Mouse (Mus musculus): ENCODE measurements at regions not wholly inside any gene's neighbourhood (a gene's known extent, or its start where the extent isn't known, plus 50 kb on each side); places are given as distances from the start of the nearest gene placed in this dataset.
A peak's percentile ranks its signal among the peaks of the same experiment; 100 is the strongest.
"Not testable (repeated sequence)": the region's sequence is repeated elsewhere in the genome, so short reads cannot be mapped to it uniquely, and the experiment has no call there.

- Histone ChIP-seq H3K9ac (no peak overlapping the region), H3K4me2 (no peak overlapping the region), H3K9me3 (no peaks in the 10 kb centered on the region), H3K27ac (no peak overlapping the region), H3K4me1 (no peaks in the 10 kb centered on the region), H3K27me3 (no peaks in the 10 kb centered on the region), H3K36me3 (no peaks in the 10 kb centered on the region), H3K4me3 (no peak overlapping the region)
- ATAC-seq (ENCODE audit: borderline replicate concordance, extremely low read depth, low FRiP score, low TSS enrichment), result no peak
These were observed 339.8 kb upstream of the Rgs17 start for GRCm38 (mm10) chr10:6262029-6262428.

GRCm38 (mm10) chr10:6265662-6266061 lies 343.5 kb upstream of the Rgs17 start:
- no peak overlapping the region for H3K27ac ChIP-seq
- H3K36me3 ChIP-seq, result no peaks in the 10 kb centered on the region
- ATAC-seq (ENCODE audit: borderline replicate concordance, extremely low read depth, low FRiP score, low TSS enrichment), result no peak
- no peaks in the 10 kb centered on the region for H3K4me1 ChIP-seq
- no peak overlapping the region for H3K4me3 ChIP-seq
- H3K27me3 ChIP-seq, result no peaks in the 10 kb centered on the region
- H3K9ac ChIP-seq, result no peak overlapping the region
- H3K4me2 ChIP-seq, result no peak overlapping the region
- H3K9me3 ChIP-seq, result no peaks in the 10 kb centered on the region

- WGBS, result 50% methylated on average over 1 of the region's 1 CpGs
- ATAC-seq (ENCODE audit: borderline replicate concordance, extremely low read depth, low FRiP score, low TSS enrichment), result peak; percentile 83
- H3K36me3 ChIP-seq, result no peaks in the 10 kb centered on the region
- peak overlapping the region; percentile 63 for H3K27ac ChIP-seq
- H3K9ac ChIP-seq, result no peak overlapping the region
- no peaks in the 10 kb centered on the region for H3K9me3 ChIP-seq
- no peaks in the 10 kb centered on the region for H3K27me3 ChIP-seq
- no peak overlapping the region for H3K4me2 ChIP-seq
- H3K4me1 ChIP-seq, result no peaks in the 10 kb centered on the region; the same call in 1 of the 2 replicates
- H3K4me3 ChIP-seq, result no peak overlapping the region
These were observed 369.2 kb upstream of the Rgs17 start for GRCm38 (mm10) chr10:6291388-6291787.

GRCm38 (mm10) chr10:6296621-6297020 lies 374.4 kb upstream of the Rgs17 start:
- H3K27me3 ChIP-seq, result no peaks in the 10 kb centered on the region
- no peak overlapping the region for H3K4me3 ChIP-seq
- no peak for ATAC-seq (ENCODE audit: borderline replicate concordance, extremely low read depth, low FRiP score, low TSS enrichment)
- no peaks in the 10 kb centered on the region for H3K36me3 ChIP-seq
- H3K4me2 ChIP-seq, result no peak overlapping the region
- 85% methylated on average over 4 of the region's 4 CpGs for WGBS
- no peak overlapping the region for H3K27ac ChIP-seq
- no peaks in the 10 kb centered on the region for H3K4me1 ChIP-seq
- no peak overlapping the region for H3K9ac ChIP-seq
- no peaks in the 10 kb centered on the region for H3K9me3 ChIP-seq

- Histone ChIP-seq H3K27ac (no peak overlapping the region), H3K4me2 (no peak overlapping the region), H3K4me3 (no peak overlapping the region), H3K4me1 (no peaks in the 10 kb centered on the region), H3K9ac (no peak overlapping the region), H3K36me3 (no peaks in the 10 kb centered on the region), H3K9me3 (no peaks in the 10 kb centered on the region), H3K27me3 (no peaks in the 10 kb centered on the region)
- no peak for ATAC-seq (ENCODE audit: borderline replicate concordance, extremely low read depth, low FRiP score, low TSS enrichment)
- WGBS, result 76% methylated on average over 1 of the region's 1 CpGs
These were observed 375.6 kb upstream of the Rgs17 start for GRCm38 (mm10) chr10:6297796-6298195.

- Histone ChIP-seq H3K9ac (no peak overlapping the region), H3K27ac (no peak overlapping the region), H3K4me2 (no peak overlapping the region), H3K4me3 (no peak overlapping the region), H3K4me1 (no peaks in the 10 kb centered on the region), H3K27me3 (no peaks in the 10 kb centered on the region), H3K36me3 (no peaks in the 10 kb centered on the region), H3K9me3 (no peaks in the 10 kb centered on the region)
- 77% methylated on average over 2 of the region's 2 CpGs for WGBS
- ATAC-seq (ENCODE audit: borderline replicate concordance, extremely low read depth, low FRiP score, low TSS enrichment), result no peak
These were observed 376.5 kb upstream of the Rgs17 start for GRCm38 (mm10) chr10:6298682-6299081.

GRCm38 (mm10) chr10:6301514-6301913 lies 379.3 kb upstream of the Rgs17 start:
- H3K9me3 ChIP-seq, result no peaks in the 10 kb centered on the region
- no peak overlapping the region for H3K27ac ChIP-seq
- H3K9ac ChIP-seq, result no peak overlapping the region
- H3K4me3 ChIP-seq, result no peak overlapping the region
- H3K36me3 ChIP-seq, result no peaks in the 10 kb centered on the region
- ATAC-seq (ENCODE audit: borderline replicate concordance, extremely low read depth, low FRiP score, low TSS enrichment), result no peak
- no peaks in the 10 kb centered on the region for H3K4me1 ChIP-seq
- no peaks in the 10 kb centered on the region for H3K27me3 ChIP-seq
- H3K4me2 ChIP-seq, result no peak overlapping the region

GRCm38 (mm10) chr10:6309351-6309750 lies 387.2 kb upstream of the Rgs17 start:
- Histone ChIP-seq H3K36me3 (no peaks in the 10 kb centered on the region), H3K4me2 (no peak overlapping the region), H3K9me3 (no peaks in the 10 kb centered on the region), H3K4me1 (no peaks in the 10 kb centered on the region), H3K4me3 (no peak overlapping the region), H3K27me3 (no peaks in the 10 kb centered on the region), H3K9ac (no peak overlapping the region), H3K27ac (no peak overlapping the region)
- 74% methylated on average over 2 of the region's 2 CpGs for WGBS
- ATAC-seq (ENCODE audit: borderline replicate concordance, extremely low read depth, low FRiP score, low TSS enrichment), result no peak

GRCm38 (mm10) chr10:6341572-6341971 lies 416.7 kb upstream of the Oprm1 start:
- H3K9ac ChIP-seq, result no peak overlapping the region
- no peaks in the 10 kb centered on the region for H3K36me3 ChIP-seq
- no peaks in the 10 kb centered on the region for H3K9me3 ChIP-seq
- no peak overlapping the region for H3K4me3 ChIP-seq
- no peak for ATAC-seq (ENCODE audit: borderline replicate concordance, extremely low read depth, low FRiP score, low TSS enrichment)
- 80% methylated on average over 8 of the region's 8 CpGs for WGBS
- no peak overlapping the region for H3K27ac ChIP-seq
- no peaks in the 10 kb centered on the region for H3K27me3 ChIP-seq
- H3K4me1 ChIP-seq, result no peaks in the 10 kb centered on the region
- no peak overlapping the region for H3K4me2 ChIP-seq

GRCm38 (mm10) chr10:6349216-6349615 lies 409.1 kb upstream of the Oprm1 start:
- not testable (repeated sequence) for H3K4me1 ChIP-seq

GRCm38 (mm10) chr10:6366182-6366581 lies 392.1 kb upstream of the Oprm1 start:
- no peaks in the 10 kb centered on the region for H3K27me3 ChIP-seq
- 66% methylated on average over 4 of the region's 4 CpGs for WGBS
- no peaks in the 10 kb centered on the region for H3K9me3 ChIP-seq
- no peaks in the 10 kb centered on the region for H3K4me1 ChIP-seq
- H3K4me3 ChIP-seq, result no peak overlapping the region
- no peak overlapping the region for H3K9ac ChIP-seq
- no peak overlapping the region for H3K27ac ChIP-seq
- H3K4me2 ChIP-seq, result no peak overlapping the region
- H3K36me3 ChIP-seq, result no peaks in the 10 kb centered on the region
- ATAC-seq (ENCODE audit: borderline replicate concordance, extremely low read depth, low FRiP score, low TSS enrichment), result no peak

More at GRCm38 (mm10) chr10:6349216-6349615, 409.1 kb upstream of the Oprm1 start:
- H3K27ac ChIP-seq; H3K4me2 ChIP-seq; H3K27me3 ChIP-seq; H3K9me3 ChIP-seq; ATAC-seq (ENCODE audit: borderline replicate concordance, extremely low read depth, low FRiP score, low TSS enrichment); H3K9ac ChIP-seq; H3K4me3 ChIP-seq; H3K36me3 ChIP-seq: not testable (repeated sequence)
- WGBS, result 82% methylated on average over 14 of the region's 14 CpGs

GRCm38 (mm10) chr10:6371666-6372065 lies 386.6 kb upstream of the Oprm1 start:
- H3K9ac ChIP-seq, result no peak overlapping the region
- H3K27ac ChIP-seq, result no peak overlapping the region
- ATAC-seq (ENCODE audit: borderline replicate concordance, extremely low read depth, low FRiP score, low TSS enrichment), result no peak
- no peak overlapping the region for H3K4me3 ChIP-seq
- no peaks in the 10 kb centered on the region for H3K9me3 ChIP-seq
- H3K27me3 ChIP-seq, result no peaks in the 10 kb centered on the region
- no peaks in the 10 kb centered on the region for H3K4me1 ChIP-seq
- WGBS, result 85% methylated on average over 2 of the region's 2 CpGs
- H3K4me2 ChIP-seq, result no peak overlapping the region
- no peaks in the 10 kb centered on the region for H3K36me3 ChIP-seq

GRCm38 (mm10) chr10:6417336-6418105 lies 340.8 kb upstream of the Oprm1 start:
- not testable (repeated sequence) for H3K36me3 ChIP-seq; ATAC-seq (ENCODE audit: borderline replicate concordance, extremely low read depth, low FRiP score, low TSS enrichment); H3K9me3 ChIP-seq; H3K4me1 ChIP-seq; H3K4me2 ChIP-seq; H3K4me3 ChIP-seq; H3K27ac ChIP-seq; H3K9ac ChIP-seq; H3K27me3 ChIP-seq
- 75% methylated on average over 12 of the region's 12 CpGs for WGBS
